Mouse (Mus musculus) midbrain, embryonic 16.5 days (tissue): ENCODE measurements around the gene Ptcd1. TPM values are rescaled to one million over a fixed set of nuclear protein-coding genes. Genes with fewer than 3 reads are reported as not detected.
A peak's percentile ranks its signal among the peaks of the same experiment; 100 is the strongest.
"Not testable (repeated sequence)": the region's sequence is repeated elsewhere in the genome, so short reads cannot be mapped to it uniquely, and the experiment has no call there.

Experiments used
- ATAC-seq: fragments of 200-750 bp; cut with Nextera tagmentation; 2 replicates; pipeline ENCODE4 v1.8.0; 2017; ENCODE audit warnings: moderate TSS enrichment
- H3K27ac ChIP-seq: fragments of 300-500 bp; sonication (generic); 2 replicates; pipeline ENCODE4 v1.5.1; 2014; ENCODE audit warnings: mild to moderate bottlenecking, low read length, mixed read lengths
- H3K27me3 ChIP-seq: fragments of 300-500 bp; sonication (generic); 2 replicates; pipeline ENCODE4 v1.6.1; 2014; ENCODE audit warnings: low read depth, low read length, mixed read lengths; ENCODE audit not compliant: control insufficient read depth, insufficient read depth
- H3K36me3 ChIP-seq: fragments of 300-500 bp; sonication (generic); 2 replicates; pipeline ENCODE4 v1.6.1; 2014; ENCODE audit warnings: mild to moderate bottlenecking, low read length, moderate library complexity, mixed read lengths; ENCODE audit not compliant: control insufficient read depth, insufficient read depth
- H3K4me1 ChIP-seq: fragments of 300-500 bp; sonication (generic); 2 replicates; pipeline ENCODE4 v1.6.1; 2014; ENCODE audit warnings: mild to moderate bottlenecking, low read length, mixed read lengths; ENCODE audit not compliant: control insufficient read depth, insufficient read depth
- H3K4me2 ChIP-seq: fragments of 300-500 bp; sonication (generic); 2 replicates; pipeline ENCODE4 v1.6.1; 2014; ENCODE audit warnings: mild to moderate bottlenecking, low read length, mixed read lengths
- H3K4me3 ChIP-seq: fragments of 300-500 bp; sonication (generic); 2 replicates; pipeline ENCODE4 v1.5.1; 2014; ENCODE audit warnings: low read depth, mild to moderate bottlenecking, low read length, moderate library complexity, mixed read lengths
- H3K9ac ChIP-seq: fragments of 300-500 bp; sonication (generic); 2 replicates; pipeline ENCODE4 v1.6.1; 2014; ENCODE audit warnings: low read depth, low read length, mixed read lengths
- H3K9me3 ChIP-seq: fragments of 300-500 bp; sonication (generic); replicated peaks from 2 replicates; pipeline ENCODE4 v1.6.1; 2014; ENCODE audit warnings: mild to moderate bottlenecking, low read length, mixed read lengths; ENCODE audit not compliant: control insufficient read depth, poor library complexity, severe bottlenecking
- WGBS: fragments of 180-500 bp; shearing (Covaris S2); extraction: QIAGEN DNeasy Blood & Tissue Kit; methylation state at CpG from one replicate; pipeline ENCODE4 v1.1.7; 2014; 5-methylcytosine and 5-hydroxymethylcytosine counted together
- polyA plus RNA-seq: library from polyadenylated mRNA; unstranded; fragments of >200 nt; fragmentation: Nextera tagmentation; extraction: Ambion mirVana; gene quantifications from 2 replicates; pipeline ENCODE4 v1.2.1, GENCODE M21; 2015

Gene Ptcd1
- polyA plus RNA-seq, 1 experiment from 2014 or later, result 23.3 TPM

DNA sequence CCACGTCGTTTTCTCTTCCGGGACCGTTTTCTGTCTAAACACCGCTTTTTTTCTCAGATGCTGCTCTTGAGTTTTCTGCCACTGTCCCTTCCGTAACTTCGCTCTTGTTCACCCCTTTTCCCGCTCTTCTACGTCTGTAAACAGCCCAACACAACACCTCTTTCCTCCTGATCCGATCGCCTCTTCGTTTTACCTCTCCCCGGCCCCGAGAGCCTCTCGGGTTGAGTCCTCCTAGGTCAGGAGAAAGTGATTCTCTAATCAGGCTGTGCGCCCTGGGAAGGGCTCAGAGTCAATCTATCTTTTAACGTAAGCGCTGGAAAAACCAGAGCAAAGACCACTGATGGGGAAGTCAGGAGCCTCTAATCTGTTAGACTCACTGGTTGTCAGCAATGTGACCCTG is 26.3 kb downstream of the Ptcd1 start:
- WGBS, result under 1% methylated on average over 18 of the region's 18 CpGs
- H3K4me1 ChIP-seq, result peaks cover 25% of the 10 kb centered on the region
- H3K9ac ChIP-seq, result peak overlapping the region; percentile 76
- peak overlapping the region; percentile 97 for H3K27ac ChIP-seq
- peak overlapping the region; percentile 89 for H3K4me2 ChIP-seq
- no peaks in the 10 kb centered on the region for H3K27me3 ChIP-seq
- ATAC-seq, result no peak
- H3K36me3 ChIP-seq, result peaks cover 21% of the 10 kb centered on the region
- peak overlapping the region; percentile 83 for H3K4me3 ChIP-seq
- H3K9me3 ChIP-seq, result no peaks in the 10 kb centered on the region

GRCm38 (mm10) chr5:145139571-145140519 is 27.1 kb downstream of the Ptcd1 start, which contains the start of the genes Pdap1 and Bud31:
TSS of gene Pdap1 (minus strand) at chr5:145140238.
TSS of gene Bud31 (plus strand) at chr5:145140362.
- Histone ChIP-seq H3K9me3 (no peaks in the 10 kb centered on the region), H3K4me2 (peak within 1 kb of the TSS; percentile 89), H3K9ac (peak within 1 kb of the TSS; percentile 76), H3K36me3 (peaks cover 17% of the 10 kb centered on the region), H3K4me3 (peak within 1 kb of the TSS; percentile 83), H3K27me3 (no peaks in the 10 kb centered on the region), H3K4me1 (peaks cover 25% of the 10 kb centered on the region), H3K27ac (peak within 1 kb of the TSS; percentile 97)
- peak; percentile 94 for ATAC-seq
- WGBS, result under 1% methylated on average over 79 of the region's 84 CpGs

- Histone ChIP-seq H3K4me3 (peak overlapping the region; percentile 83), H3K9me3 (no peaks in the 10 kb centered on the region), H3K4me2 (peak overlapping the region; percentile 89), H3K27me3 (no peaks in the 10 kb centered on the region), H3K9ac (peak overlapping the region; percentile 76), H3K36me3 (peaks cover 22% of the 10 kb centered on the region), H3K27ac (no peak overlapping the region), H3K4me1 (peaks cover 25% of the 10 kb centered on the region)
- no peak for ATAC-seq
- 13% methylated on average over 6 of the region's 6 CpGs for WGBS
These were observed 28.1 kb downstream of the Ptcd1 start for GRCm38 (mm10) chr5:145138836-145139235.

DNA sequence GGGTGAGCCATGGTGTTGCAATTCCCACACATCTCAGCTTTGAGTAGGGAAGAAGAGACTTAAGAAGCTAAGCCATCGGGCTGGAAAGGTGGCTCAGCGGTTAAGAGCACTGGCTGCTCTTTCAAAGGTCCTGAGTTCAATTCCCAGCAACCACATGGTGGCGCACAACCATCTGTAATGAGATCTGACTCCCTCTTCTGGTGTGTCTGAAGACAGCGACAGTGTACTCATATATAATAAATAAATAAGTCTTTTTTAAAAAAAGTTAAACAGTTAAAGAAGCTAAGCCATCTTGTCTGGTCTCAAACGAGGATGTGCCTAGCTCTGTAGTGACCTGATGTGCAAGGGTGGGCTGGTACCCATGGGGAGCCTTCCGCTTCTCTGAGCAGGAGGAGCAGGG is 33.6 kb downstream of the Ptcd1 start:
- not testable (repeated sequence) for H3K4me1 ChIP-seq, H3K27me3 ChIP-seq, H3K27ac ChIP-seq, H3K9ac ChIP-seq, H3K4me3 ChIP-seq, H3K9me3 ChIP-seq, ATAC-seq, H3K4me2 ChIP-seq
- H3K36me3 ChIP-seq, result peaks cover 53% of the 10 kb centered on the region
- WGBS, result 86% methylated on average over 6 of the region's 6 CpGs

- whole genome bisulfite sequencing, result 93% methylated on average over 3 of the region's 3 CpGs
These were observed 35.9 kb downstream of the Ptcd1 start for GRCm38 (mm10) chr5:145130995-145131394.

DNA sequence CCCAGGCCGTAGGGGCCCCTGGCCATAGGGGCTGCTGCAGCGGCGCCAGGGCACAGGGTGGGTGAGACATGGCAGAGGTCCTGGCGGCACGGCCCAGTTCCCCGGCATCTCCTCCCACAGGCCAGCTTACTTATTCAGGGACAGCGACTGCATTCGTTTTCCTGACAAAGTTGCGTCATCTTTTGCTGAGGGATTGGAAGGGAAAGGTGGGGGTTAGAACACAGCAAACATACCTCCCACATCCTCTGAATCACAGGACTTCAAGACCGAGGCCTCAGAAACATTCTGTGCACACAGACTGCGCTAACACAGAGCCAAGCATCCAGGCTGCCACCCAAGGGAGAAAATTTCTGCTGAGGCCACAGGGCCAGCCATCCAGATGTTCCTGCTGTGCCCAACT is 36.7 kb downstream of the Ptcd1 start:
- no peak for ATAC-seq
- no peaks in the 10 kb centered on the region for H3K4me1 ChIP-seq
- H3K27me3 ChIP-seq, result no peaks in the 10 kb centered on the region
- no peaks in the 10 kb centered on the region for H3K9me3 ChIP-seq
- 92% methylated on average over 11 of the region's 11 CpGs for WGBS
- no peak overlapping the region for H3K27ac ChIP-seq
- no peak overlapping the region for H3K4me2 ChIP-seq
- H3K9ac ChIP-seq, result no peak overlapping the region
- H3K36me3 ChIP-seq, result peaks cover 61% of the 10 kb centered on the region
- no peak overlapping the region for H3K4me3 ChIP-seq

More at GRCm38 (mm10) chr5:145130995-145131394, 35.9 kb downstream of the Ptcd1 start:
- no peak overlapping the region for H3K4me3 ChIP-seq
- no peak for ATAC-seq
- no peaks in the 10 kb centered on the region for H3K9me3 ChIP-seq
- no peaks in the 10 kb centered on the region for H3K4me1 ChIP-seq
- no peak overlapping the region for H3K4me2 ChIP-seq
- no peak overlapping the region for H3K9ac ChIP-seq
- H3K27me3 ChIP-seq, result no peaks in the 10 kb centered on the region
- H3K36me3 ChIP-seq, result peaks cover 61% of the 10 kb centered on the region
- H3K27ac ChIP-seq, result no peak overlapping the region

- peaks cover 59% of the 10 kb centered on the region for H3K36me3 ChIP-seq
- not testable (repeated sequence) for ATAC-seq, H3K9me3 ChIP-seq, H3K4me1 ChIP-seq, H3K9ac ChIP-seq, H3K27ac ChIP-seq, H3K4me3 ChIP-seq, H3K27me3 ChIP-seq, H3K4me2 ChIP-seq
- 99% methylated on average over 6 of the region's 6 CpGs for WGBS
These were observed 37.1 kb downstream of the Ptcd1 start for GRCm38 (mm10) chr5:145129773-145130172.

- H3K4me1 ChIP-seq, result no peaks in the 10 kb centered on the region
- H3K9ac ChIP-seq, result no peak overlapping the region
- ATAC-seq, result no peak
- H3K9me3 ChIP-seq, result no peaks in the 10 kb centered on the region
- H3K4me3 ChIP-seq, result no peak overlapping the region
- no peaks in the 10 kb centered on the region for H3K27me3 ChIP-seq
- H3K36me3 ChIP-seq, result peaks cover 52% of the 10 kb centered on the region
- H3K4me2 ChIP-seq, result no peak overlapping the region
- H3K27ac ChIP-seq, result no peak overlapping the region
- WGBS, result 96% methylated on average over 4 of the region's 4 CpGs
These were observed 37.8 kb downstream of the Ptcd1 start for GRCm38 (mm10) chr5:145129124-145129523.

DNA sequence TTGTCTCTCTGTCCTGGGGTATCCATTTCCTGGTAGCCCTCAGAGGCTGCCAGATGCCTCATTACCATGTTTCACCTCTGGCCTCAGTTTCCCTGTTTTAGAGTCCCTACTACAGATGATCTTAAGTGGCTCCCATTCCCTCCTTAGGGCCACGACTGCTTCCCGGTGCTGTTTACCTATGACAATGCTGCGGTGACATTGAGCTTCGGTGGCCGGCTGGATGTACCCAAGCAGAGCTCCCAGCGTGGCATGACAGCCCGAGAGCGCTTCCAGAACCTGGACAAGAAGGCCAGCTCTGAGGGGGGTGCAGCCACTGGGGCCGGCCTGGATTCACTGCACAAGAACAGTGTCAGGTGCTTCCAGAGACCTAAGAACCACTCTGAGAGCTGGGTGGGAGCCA is 40.3 kb downstream of the Ptcd1 start:
- ATAC-seq, result no peak
- no peak overlapping the region for H3K4me2 ChIP-seq
- no peaks in the 10 kb centered on the region for H3K27me3 ChIP-seq
- H3K9ac ChIP-seq, result no peak overlapping the region
- H3K4me1 ChIP-seq, result no peaks in the 10 kb centered on the region
- H3K4me3 ChIP-seq, result no peak overlapping the region
- no peak overlapping the region for H3K27ac ChIP-seq
- 96% methylated on average over 9 of the region's 9 CpGs for WGBS
- H3K9me3 ChIP-seq, result no peaks in the 10 kb centered on the region
- H3K36me3 ChIP-seq, result peaks cover 38% of the 10 kb centered on the region
